Mouse (Mus musculus) gastrocnemius, adult 8-10 months (tissue): Measurements from ENCODE around the gene Was. TPM values are rescaled to one million over a fixed set of nuclear protein-coding genes. Genes with fewer than 3 reads are reported as not detected.
"Not testable (repeated sequence)": the region's sequence is repeated elsewhere in the genome, so short reads cannot be mapped to it uniquely, and the experiment has no call there.

ENCODE experiments used
- DNase-seq, 2 experiments: peaks; one replicate each; pipeline ENCODE4 v3.0.0; 2022; ENCODE audit warnings: low spot score in 2 of 2
- total RNA-seq, 4 experiments: library from RNA; stranded (reverse); gene quantifications; 2 replicates each; pipeline ENCODE4 v1.2.4; 2022

The Was gene
- under 1 TPM; 0.15 to 0.54 (median 0.45) TPM for total RNA-seq

GRCm38 (mm10) chrX:8090346-8090953, at the start of gene Was:
Was (minus strand) TSS chrX:8090498.
- DNase-seq: no peak

- no peak for DNase-seq
These were observed 49.2 kb upstream of the Was start for GRCm38 (mm10) chrX:8139480-8139879.

- no peak for DNase-seq
These were observed 45.6 kb upstream of the Was start for GRCm38 (mm10) chrX:8135886-8136285.

- DNase-seq: peak; percentile 80 to 89
These were observed 42.0 kb upstream of the Was start, which contains the start of gene Wdr13 for GRCm38 (mm10) chrX:8132017-8132976. Wdr13 (minus strand) TSS chrX:8132892.

- no peak for DNase-seq
These were observed 41.1 kb upstream of the Was start for GRCm38 (mm10) chrX:8131393-8131792.

GRCm38 (mm10) chrX:8125235-8125634, 34.9 kb upstream of the Was start:
- DNase-seq: no peak

- DNase-seq: no peak
These were observed 33.6 kb upstream of the Was start for GRCm38 (mm10) chrX:8123821-8124470.

- no peak for DNase-seq
These were observed 27.0 kb upstream of the Was start for GRCm38 (mm10) chrX:8117264-8117663.

GRCm38 (mm10) chrX:8115275-8115674, 25.0 kb upstream of the Was start:
- DNase-seq: no peak

- DNase-seq: no peak
These were observed 14.7 kb upstream of the Was start for GRCm38 (mm10) chrX:8105019-8105418.

GRCm38 (mm10) chrX:8102213-8102668, 11.9 kb upstream of the Was start:
- DNase-seq: no peak

- DNase-seq: no peak
These were observed 10.7 kb upstream of the Was start for GRCm38 (mm10) chrX:8101017-8101416.

- no peak for DNase-seq
These were observed 9.1 kb upstream of the Was start for GRCm38 (mm10) chrX:8099435-8099834.

GRCm38 (mm10) chrX:8096787-8097242, 6.5 kb upstream of the Was start:
- peak; percentile 96 for DNase-seq

GRCm38 (mm10) chrX:8096068-8096786, 5.9 kb upstream of the Was start:
- peak; percentile 55 to 83 for DNase-seq

- DNase-seq: no peak
These were observed 5.2 kb upstream of the Was start for GRCm38 (mm10) chrX:8095546-8095945.

GRCm38 (mm10) chrX:8090954-8091347, 653 bp upstream of the Was start:
- DNase-seq: not testable (repeated sequence)

GRCm38 (mm10) chrX:8089746-8090145, 552 bp downstream of the Was start:
- no peak for DNase-seq

- no peak for DNase-seq
These were observed 4.7 kb downstream of the Was start for GRCm38 (mm10) chrX:8085611-8086010.

- DNase-seq: no peak
These were observed 5.5 kb downstream of the Was start for GRCm38 (mm10) chrX:8084771-8085259.

- no peak for DNase-seq
These were observed 15.2 kb downstream of the Was start for GRCm38 (mm10) chrX:8075104-8075503.
